Mouse (Mus musculus) ovary, postnatal 14 days (tissue): ENCODE data around the gene Ston1.

Experiments
- DNase-seq: peaks from one replicate; pipeline ENCODE4 v3.0.0; 2022; ENCODE audit warnings: low spot score

Ston1 gene

DNA sequence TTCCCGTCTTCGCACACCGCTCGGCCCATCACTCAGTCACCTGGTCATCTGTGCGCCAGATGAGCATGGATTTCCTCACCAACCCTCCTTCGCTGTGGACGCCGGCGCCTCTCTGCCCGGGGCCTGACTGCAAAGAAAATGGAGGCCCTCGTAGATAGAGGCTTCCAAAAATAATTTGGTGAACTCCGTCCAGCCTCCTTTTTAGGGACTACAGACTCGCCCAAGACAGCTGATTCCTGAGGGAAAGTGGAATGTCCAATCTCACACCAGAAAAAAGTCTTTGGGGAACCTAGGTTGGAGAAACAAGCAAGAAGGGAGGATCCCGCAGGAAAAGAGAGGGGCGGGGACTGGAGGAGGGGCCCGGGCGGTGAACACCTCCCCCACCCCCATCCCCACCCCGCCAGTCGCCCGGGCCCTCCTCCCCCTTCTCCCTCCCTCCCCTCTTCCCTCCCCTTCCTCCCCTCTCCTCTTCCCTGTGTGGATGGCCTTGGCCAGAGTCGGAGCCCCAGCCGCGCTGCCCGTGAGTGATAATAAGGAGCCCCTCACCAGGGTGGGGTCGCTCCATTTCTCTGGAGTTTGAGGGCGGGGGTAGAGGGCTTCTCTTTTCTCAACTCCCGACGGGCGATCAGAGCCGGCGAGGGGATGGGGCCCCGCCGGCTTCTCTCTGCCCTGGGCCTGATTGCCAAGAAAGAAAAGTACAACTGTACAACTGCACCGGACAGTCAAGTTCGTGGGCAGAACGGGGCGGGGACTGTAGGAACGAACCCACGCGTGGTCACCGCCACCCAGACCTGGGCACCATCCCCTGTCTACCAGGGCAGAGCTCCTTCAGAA is at the start of gene Ston1:
Gene Ston1, plus strand, starts transcription at position 463 of the 834 bp plus-strand sequence.
- DNase-seq, result peak; percentile 68

DNA sequence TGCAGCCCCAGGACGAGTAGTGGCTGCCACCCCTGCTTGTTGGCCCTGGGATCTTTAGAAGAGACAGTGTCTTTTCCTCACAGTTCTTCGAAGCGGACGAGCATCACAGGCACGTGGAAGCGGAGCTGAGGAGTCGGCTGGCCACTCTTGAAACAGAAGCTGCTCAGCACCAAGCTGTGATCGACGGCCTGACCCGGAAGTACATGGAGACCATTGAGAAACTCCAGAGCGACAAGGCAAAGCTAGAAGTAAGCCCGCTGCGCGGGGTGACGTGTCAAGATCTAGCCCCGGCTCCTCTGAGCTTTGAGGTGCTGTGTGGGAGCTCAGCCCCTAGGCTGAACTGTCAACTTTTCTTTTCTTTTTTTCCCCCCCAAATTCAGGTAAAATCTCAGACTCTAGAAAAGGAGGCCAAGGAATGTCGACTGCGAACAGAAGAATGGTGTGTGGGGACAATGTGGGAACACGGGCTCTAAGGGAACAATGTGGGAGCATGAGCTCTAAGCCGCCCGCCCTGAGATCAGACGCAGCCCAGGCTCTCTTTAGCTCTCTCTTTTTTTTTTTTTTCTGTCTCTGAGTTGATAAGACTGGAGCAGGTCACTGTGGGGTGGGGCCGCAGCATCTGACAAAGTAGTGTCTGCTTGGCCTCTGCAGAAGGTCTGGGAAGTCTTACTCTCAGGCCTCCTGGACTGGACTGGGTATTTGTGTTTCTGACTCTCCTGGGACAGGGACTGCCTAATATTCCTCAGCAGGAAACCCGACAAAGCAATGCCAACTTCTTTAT is 47.9 kb upstream of the Ston1 start:
- DNase-seq, result no peak

GRCm38 (mm10) chr17:88550351-88550750 is 47.1 kb upstream of the Ston1 start:
- no peak for DNase-seq

- DNase-seq, result no peak
Measured at GRCm38 (mm10) chr17:88550981-88551940, 46.2 kb upstream of the Ston1 start.

GRCm38 (mm10) chr17:88552556-88552955 is 44.9 kb upstream of the Ston1 start:
- no peak for DNase-seq

- DNase-seq, result no peak
Measured at GRCm38 (mm10) chr17:88553001-88553449, 44.5 kb upstream of the Ston1 start.

DNA sequence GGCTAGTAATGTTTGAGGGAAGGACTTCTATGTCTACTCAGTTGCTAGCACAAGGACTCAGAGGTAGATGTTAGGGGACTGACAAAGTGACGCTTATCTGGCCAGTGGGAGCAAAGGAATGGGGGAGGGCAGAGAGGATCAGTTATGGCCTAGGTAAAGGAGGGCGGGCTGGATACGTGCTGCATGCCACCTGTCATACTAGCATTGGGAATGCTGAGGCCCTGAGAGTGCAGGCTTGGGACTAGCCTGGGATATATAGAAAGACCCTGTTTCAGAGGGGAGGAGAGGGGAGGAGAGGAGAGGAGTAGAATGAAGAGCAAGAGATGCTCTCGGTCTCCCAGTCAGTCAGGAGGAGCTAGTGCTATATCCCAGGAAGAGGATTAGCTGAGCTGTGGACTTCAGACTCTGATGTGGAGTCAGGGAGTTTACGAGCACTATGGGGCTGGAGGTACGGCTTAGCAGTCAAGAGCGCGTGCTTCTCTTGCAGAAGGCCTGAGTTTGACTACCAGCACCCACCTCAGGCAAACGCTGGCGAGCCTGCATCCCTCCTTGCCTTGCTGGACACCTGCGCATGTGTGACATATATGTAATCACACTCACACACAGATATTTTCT is 43.9 kb upstream of the Ston1 start:
- DNase-seq, result no peak

GRCm38 (mm10) chr17:88556176-88556575 is 41.3 kb upstream of the Ston1 start:
- no peak for DNase-seq

GRCm38 (mm10) chr17:88556688-88557087 is 40.8 kb upstream of the Ston1 start:
- no peak for DNase-seq

DNA sequence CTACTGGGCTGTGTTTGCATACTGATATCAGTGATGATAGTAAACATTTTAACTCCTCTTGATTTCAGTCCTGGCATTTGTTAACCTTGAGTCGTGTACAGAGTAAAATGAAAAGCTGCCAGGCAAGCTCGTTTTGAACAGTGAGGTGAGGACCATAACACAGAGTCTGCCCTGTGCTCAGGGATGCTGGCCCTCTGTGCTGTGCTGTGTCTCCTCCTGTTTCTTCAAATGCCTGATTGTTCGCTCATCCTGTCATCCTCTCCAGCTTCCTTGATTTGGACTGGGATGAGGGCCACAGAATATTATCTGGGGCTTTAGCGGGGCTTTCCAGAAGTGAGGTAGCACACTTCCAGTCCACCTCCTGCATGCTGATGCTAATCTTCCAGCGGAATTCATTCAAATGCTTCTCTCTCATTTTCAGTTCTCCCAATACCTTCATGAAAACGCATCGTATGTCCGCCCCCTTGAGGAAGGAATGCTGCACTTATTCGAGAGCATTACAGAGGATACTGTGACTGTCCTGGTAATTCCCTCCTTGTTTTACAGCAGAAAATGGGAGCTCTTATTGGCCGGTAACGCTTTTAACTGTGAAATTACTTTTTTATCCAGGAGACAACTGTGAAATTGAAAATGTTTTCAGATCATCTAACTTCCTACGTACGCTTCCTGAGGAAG is 39.2 kb upstream of the Ston1 start:
- DNase-seq, result peak; percentile 68

GRCm38 (mm10) chr17:88563611-88564010 is 33.9 kb upstream of the Ston1 start:
- no peak for DNase-seq

GRCm38 (mm10) chr17:88569807-88570540 is 27.5 kb upstream of the Ston1 start:
- DNase-seq, result no peak

DNA sequence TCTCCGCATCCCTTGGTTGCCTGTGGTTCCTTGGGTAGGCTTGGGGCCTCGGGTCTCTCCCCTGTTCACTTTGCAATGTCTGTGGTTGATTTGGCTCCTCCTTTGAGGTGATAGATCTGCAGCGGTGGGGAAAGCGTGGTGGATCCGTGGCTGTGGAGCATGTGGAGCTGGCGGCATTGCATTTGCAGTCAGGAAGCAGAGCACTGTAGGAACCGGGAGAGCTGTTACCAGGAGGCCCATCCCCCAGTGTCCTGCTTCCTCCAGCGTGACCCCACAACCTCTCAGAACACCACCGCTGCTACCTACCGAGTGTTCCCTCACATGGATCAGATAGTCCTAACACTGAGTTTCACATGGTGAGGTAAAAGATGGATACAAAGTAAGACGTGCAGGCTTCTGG is 26.7 kb upstream of the Ston1 start:
- no peak for DNase-seq

DNA sequence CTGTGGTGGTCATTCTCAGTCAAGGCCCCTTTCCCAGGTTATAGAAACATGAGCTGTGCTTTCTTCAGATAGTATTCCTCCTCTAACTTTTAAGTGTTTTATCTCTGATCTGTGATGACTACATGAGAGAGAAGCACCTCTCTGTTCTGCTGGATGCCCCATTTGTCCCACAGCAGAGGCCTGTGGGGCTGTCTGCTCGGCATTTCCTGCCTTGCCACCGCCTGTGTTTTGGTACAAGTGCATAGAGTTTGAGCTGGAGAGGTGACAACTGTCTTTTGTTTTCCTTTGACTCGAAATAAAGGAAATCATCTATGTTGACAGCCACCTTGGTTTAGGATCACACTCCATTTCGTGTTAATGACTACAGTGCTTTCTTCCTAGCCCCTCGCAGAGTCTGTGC is 22.7 kb upstream of the Ston1 start:
- no peak for DNase-seq

DNA sequence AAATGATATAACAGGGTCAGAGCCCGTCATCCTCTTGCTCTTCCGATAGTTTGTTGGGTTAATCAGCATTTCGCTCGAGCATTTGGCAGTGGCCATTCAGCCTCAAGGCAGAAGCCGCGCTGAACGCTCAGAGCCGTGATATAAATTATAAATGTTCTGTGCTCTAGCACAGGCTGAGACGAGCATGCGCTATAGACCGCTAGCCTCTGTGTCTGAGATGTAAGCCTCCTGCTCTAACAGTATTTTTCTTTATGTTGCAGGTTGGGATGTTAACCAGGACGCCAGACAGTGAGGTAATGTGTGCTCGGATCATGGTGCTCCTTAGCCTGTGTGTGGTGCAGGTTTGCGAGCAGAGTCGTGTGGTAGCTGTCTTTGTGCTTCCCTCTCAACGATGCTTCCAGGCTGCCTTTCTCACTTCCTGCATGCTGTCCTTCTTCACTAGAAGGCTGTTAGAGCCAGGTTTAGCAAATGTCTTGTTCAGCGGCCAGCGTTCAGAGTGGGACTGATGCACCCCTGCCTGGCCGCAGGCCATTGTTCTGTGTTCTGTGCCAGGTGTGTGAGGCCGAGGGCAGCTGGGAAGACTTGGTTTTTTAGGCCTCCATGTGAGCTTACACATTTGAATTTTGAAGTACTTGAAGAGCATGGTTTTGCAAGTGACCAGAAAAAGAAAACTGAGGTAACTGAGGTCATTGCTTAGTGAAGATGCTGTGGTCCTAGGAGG is 18.8 kb upstream of the Ston1 start:
- DNase-seq, result no peak

GRCm38 (mm10) chr17:88580556-88580955 is 16.9 kb upstream of the Ston1 start:
- no peak for DNase-seq

GRCm38 (mm10) chr17:88581511-88582021 is 15.9 kb upstream of the Ston1 start:
- DNase-seq, result no peak

DNA sequence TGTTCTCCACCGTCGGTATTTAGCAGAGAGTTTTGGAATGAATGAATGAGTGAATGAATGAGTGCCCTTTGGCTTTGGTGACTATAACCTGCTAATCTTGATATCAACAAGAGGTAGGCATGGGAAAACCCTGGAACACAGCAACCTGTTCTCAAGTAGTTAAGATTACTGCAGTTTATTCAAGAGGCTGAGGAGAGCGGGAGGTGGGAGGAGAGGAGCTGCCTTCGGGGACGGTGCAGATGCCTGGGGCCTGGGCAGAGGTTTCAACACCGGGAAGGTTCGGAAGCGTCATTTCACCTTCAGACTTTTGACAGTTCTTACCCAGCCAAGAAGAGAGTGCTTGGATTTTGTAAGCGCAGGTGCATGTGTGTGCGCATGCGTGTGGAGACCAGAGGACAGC is 14.5 kb upstream of the Ston1 start:
- no peak for DNase-seq

- no peak for DNase-seq
Measured at GRCm38 (mm10) chr17:88583411-88583810, 14.1 kb upstream of the Ston1 start.
